Mouse (Mus musculus): Measurements from ENCODE around the gene Gm11077. TPM values are rescaled to one million over a fixed set of nuclear protein-coding genes. Genes with fewer than 3 reads are reported as not detected.

Gm11077 gene
- polyA plus RNA-seq, 1 experiment = not detected

DNA sequence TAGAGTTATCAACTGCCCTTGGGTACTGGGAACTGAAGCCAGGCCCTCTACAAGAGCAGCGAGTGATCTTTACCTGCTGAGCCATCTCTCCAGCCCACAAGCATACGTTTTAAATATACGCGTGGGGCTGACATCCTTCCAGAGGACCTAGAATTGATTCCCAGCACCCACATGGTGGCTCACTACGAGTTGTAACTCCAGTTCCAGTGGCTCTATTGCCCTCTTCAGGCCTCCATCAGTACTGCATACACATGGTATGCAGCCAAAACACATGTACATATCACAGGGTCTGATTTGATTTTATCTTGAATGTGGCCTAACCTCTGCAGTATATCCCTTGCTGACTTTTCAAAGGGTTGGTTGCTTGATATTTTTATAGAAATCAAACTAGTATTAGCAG lies 23.0 kb upstream of the Gm11077 start:
- TF ChIP-seq REST (IDR thresholded peaks at IDR 0.05; ENCODE audit: insufficient read depth, insufficient read length) (no peak), POLR2A (IDR thresholded peaks at IDR 0.05; ENCODE audit: insufficient read length, low read depth) (no peak), MAX (IDR thresholded peaks at IDR 0.05; ENCODE audit: low read depth) (no peak), MYOG (IDR thresholded peaks at IDR 0.05; ENCODE audit: control insufficient read depth in 1 of 3, insufficient read depth in 1 of 3, insufficient read length in 2 of 3, low read depth in 2 of 3) (no peak), POLR2AphosphoS2 (IDR thresholded peaks at IDR 0.05; ENCODE audit: insufficient read length, low read depth) (no peak)
- Histone ChIP-seq H3K79me2 (ENCODE audit: control insufficient read depth, insufficient read depth) (no peaks in the 10 kb centered on the region), H3K27me3 (ENCODE audit: control insufficient read depth, insufficient read depth, insufficient read length) (no peaks in the 10 kb centered on the region), H3K4me3 (no peak overlapping the region), H3K4me2 (ENCODE audit: low read depth) (no peak overlapping the region), H3K36me3 (ENCODE audit: control insufficient read depth, insufficient read depth) (no peaks in the 10 kb centered on the region), H3ac (ENCODE audit: control insufficient read depth, insufficient read length) (no peak overlapping the region)

GRCm38 (mm10) chr6:140708059-140708458 lies 21.0 kb upstream of the Gm11077 start:
- no peaks in the 10 kb centered on the region for H3K36me3 ChIP-seq (ENCODE audit: control insufficient read depth, insufficient read depth)
- no peaks in the 10 kb centered on the region for H3K79me2 ChIP-seq (ENCODE audit: control insufficient read depth, insufficient read depth)

DNA sequence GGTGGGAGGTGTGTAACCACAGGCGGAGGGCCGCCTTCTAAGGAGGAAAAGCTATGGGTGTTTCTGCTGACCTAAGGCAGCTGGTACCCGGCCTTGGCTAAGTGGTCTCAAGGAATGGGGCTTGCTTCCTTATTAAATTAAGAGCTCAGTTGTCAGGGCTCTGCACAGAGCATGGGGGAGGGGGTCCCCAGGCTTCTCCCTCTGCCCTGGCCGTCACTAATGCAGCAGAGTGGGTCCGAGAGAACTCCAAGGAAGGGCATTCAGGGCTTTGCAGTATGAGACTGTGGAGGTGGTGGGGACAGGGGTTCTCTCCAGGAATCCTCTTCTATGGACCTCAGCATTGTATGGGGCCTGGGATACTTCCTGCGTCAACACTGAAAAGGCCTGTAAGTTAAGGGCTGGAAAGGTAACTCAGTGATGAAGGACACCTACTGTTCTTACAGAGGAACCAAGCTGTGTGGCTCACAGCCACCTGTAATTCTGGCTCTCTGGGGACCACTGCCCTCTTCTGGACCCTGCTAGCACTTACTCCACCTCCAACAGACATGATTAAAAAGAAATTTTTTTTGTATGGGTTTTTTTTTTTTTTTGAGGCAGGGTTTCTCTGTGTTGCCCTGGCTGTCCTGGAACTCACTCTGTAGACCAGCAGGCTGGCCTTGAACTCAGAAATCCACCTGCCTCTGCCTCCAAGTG lies 19.5 kb upstream of the Gm11077 start:
- H3K27me3 ChIP-seq (ENCODE audit: control insufficient read depth, insufficient read depth, insufficient read length) = no peaks in the 10 kb centered on the region
- TF ChIP-seq CEBPB (IDR thresholded peaks at IDR 0.05; ENCODE audit: insufficient read depth, poor library complexity, severe bottlenecking) = no peak
- no peak for TF ChIP-seq REST (IDR thresholded peaks at IDR 0.05; ENCODE audit: insufficient read depth, insufficient read length)
- TF ChIP-seq E2F4 (IDR thresholded peaks at IDR 0.05; ENCODE audit: insufficient read depth) = no peak
- no peak for TF ChIP-seq TCF3 (IDR thresholded peaks at IDR 0.05; ENCODE audit: insufficient read length, low read depth)
- no peak for TF ChIP-seq POLR2AphosphoS2 (IDR thresholded peaks at IDR 0.05; ENCODE audit: insufficient read length, low read depth)
- TF ChIP-seq POLR2A (IDR thresholded peaks at IDR 0.05; ENCODE audit: insufficient read length, low read depth) = no peak
- TF ChIP-seq MYOD1 (IDR thresholded peaks at IDR 0.05; ENCODE audit: control insufficient read depth in 1 of 3, insufficient read length in 2 of 3, low read depth in 2 of 3) = no peak
- TF ChIP-seq MAX (IDR thresholded peaks at IDR 0.05; ENCODE audit: low read depth) = no peak
- no peak for TF ChIP-seq MYOG (IDR thresholded peaks at IDR 0.05; ENCODE audit: control insufficient read depth in 1 of 3, insufficient read depth in 1 of 3, insufficient read length in 2 of 3, low read depth in 2 of 3)
- H3K36me3 ChIP-seq (ENCODE audit: control insufficient read depth, insufficient read depth) = no peaks in the 10 kb centered on the region
- no peak overlapping the region for H3K4me2 ChIP-seq (ENCODE audit: low read depth)
- H3ac ChIP-seq (ENCODE audit: control insufficient read depth, insufficient read length) = no peak overlapping the region
- H3K79me2 ChIP-seq (ENCODE audit: control insufficient read depth, insufficient read depth) = no peaks in the 10 kb centered on the region
- H3K4me3 ChIP-seq = no peak overlapping the region

More at GRCm38 (mm10) chr6:140708059-140708458, 21.0 kb upstream of the Gm11077 start:
- Histone ChIP-seq H3ac (ENCODE audit: control insufficient read depth, insufficient read length) (no peak overlapping the region), H3K27me3 (ENCODE audit: control insufficient read depth, insufficient read depth, insufficient read length) (no peaks in the 10 kb centered on the region), H3K4me3 (no peak overlapping the region), H3K4me2 (ENCODE audit: low read depth) (no peak overlapping the region)
- no peak for TF ChIP-seq USF1 (IDR thresholded peaks at IDR 0.05; ENCODE audit: low read depth)
- TF ChIP-seq CEBPB (IDR thresholded peaks at IDR 0.05; ENCODE audit: insufficient read depth, poor library complexity, severe bottlenecking) = no peak
- TF ChIP-seq MAX (IDR thresholded peaks at IDR 0.05; ENCODE audit: low read depth) = no peak
- TF ChIP-seq POLR2A (IDR thresholded peaks at IDR 0.05; ENCODE audit: insufficient read length, low read depth) = no peak
- no peak for TF ChIP-seq SRF (IDR thresholded peaks at IDR 0.05; ENCODE audit: control insufficient read depth, insufficient read length, low read depth)

DNA sequence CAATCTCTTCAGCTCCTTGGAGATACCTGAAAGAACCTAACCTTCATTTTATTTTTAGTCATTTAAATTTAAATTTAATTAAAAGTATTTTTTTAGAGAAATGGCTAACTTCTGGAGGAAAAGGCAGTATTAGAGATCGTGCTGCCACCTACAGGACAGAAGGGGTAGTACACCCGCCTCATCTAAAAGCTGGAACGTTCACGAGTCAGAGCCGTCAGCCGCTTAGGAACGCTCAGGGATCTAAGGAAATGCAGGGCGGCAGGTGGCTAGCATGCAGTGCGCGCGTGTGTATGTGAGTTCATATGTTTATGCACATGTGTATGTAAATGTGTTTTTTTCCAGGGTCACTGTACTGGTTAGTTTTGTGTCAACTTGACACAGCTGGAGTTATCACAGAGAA lies 16.3 kb upstream of the Gm11077 start:
- Histone ChIP-seq H3K4me3 (no peak overlapping the region), H3K79me2 (ENCODE audit: control insufficient read depth, insufficient read depth) (no peaks in the 10 kb centered on the region), H3K4me2 (ENCODE audit: low read depth) (no peak overlapping the region), H3ac (ENCODE audit: control insufficient read depth, insufficient read length) (no peak overlapping the region), H3K36me3 (ENCODE audit: control insufficient read depth, insufficient read depth) (no peaks in the 10 kb centered on the region), H3K27me3 (ENCODE audit: control insufficient read depth, insufficient read depth, insufficient read length) (no peaks in the 10 kb centered on the region)
- TF ChIP-seq MYOD1 (IDR thresholded peaks at IDR 0.05; ENCODE audit: control insufficient read depth in 1 of 3, insufficient read length in 2 of 3, low read depth in 2 of 3) (peak in 1 of 3 experiments; percentile 18), MAX (IDR thresholded peaks at IDR 0.05; ENCODE audit: low read depth) (no peak), USF1 (IDR thresholded peaks at IDR 0.05; ENCODE audit: low read depth) (no peak)

DNA sequence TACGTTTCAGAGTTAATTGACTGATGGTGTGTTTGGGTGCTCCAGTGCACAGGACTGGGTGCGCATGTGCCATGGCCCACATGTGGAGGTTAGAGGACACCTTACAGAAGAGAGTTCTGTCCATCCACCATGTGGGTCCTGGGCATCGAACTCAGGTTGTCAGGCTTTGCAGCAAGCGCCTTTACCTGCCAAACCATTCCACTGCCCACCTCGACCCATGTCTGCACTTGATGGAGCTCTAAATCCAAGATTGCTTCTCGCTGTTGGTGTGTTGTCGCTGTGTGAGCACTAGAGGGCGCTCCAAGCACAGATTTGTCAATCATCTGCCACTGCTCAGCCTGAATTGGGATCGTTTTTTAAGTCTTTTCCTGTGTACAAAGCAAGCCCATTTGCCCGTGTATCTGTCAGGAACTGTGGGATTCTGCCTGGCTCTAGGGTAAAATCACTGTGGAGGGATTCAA lies 14.1 kb upstream of the Gm11077 start:
- H3K4me2 ChIP-seq (ENCODE audit: low read depth) = peak overlapping the region; percentile 24
- TF ChIP-seq MYOG (IDR thresholded peaks at IDR 0.05; ENCODE audit: control insufficient read depth in 1 of 3, insufficient read depth in 1 of 3, insufficient read length in 2 of 3, low read depth in 2 of 3) (no peak), SRF (IDR thresholded peaks at IDR 0.05; ENCODE audit: control insufficient read depth, insufficient read length, low read depth) (no peak), POLR2AphosphoS2 (IDR thresholded peaks at IDR 0.05; ENCODE audit: insufficient read length, low read depth) (no peak), E2F4 (IDR thresholded peaks at IDR 0.05; ENCODE audit: insufficient read depth) (no peak), TCF3 (IDR thresholded peaks at IDR 0.05; ENCODE audit: insufficient read length, low read depth) (no peak), MAX (IDR thresholded peaks at IDR 0.05; ENCODE audit: low read depth) (no peak), TCF12 (IDR thresholded peaks at IDR 0.05; ENCODE audit: insufficient read depth, poor library complexity, severe bottlenecking) (no peak)
- H3K79me2 ChIP-seq (ENCODE audit: control insufficient read depth, insufficient read depth) = no peaks in the 10 kb centered on the region
- H3K4me3 ChIP-seq = no peak overlapping the region
- no peaks in the 10 kb centered on the region for H3K36me3 ChIP-seq (ENCODE audit: control insufficient read depth, insufficient read depth)
- H3ac ChIP-seq (ENCODE audit: control insufficient read depth, insufficient read length) = no peak overlapping the region
- H3K27me3 ChIP-seq (ENCODE audit: control insufficient read depth, insufficient read depth, insufficient read length) = no peaks in the 10 kb centered on the region
